Mouse (Mus musculus) 416B (cell line): Measurements from ENCODE around the gene Rnls.

Experiments
- DNase-seq: peaks from one replicate; pipeline ENCODE4 v3.0.0; 2011; ENCODE audit warnings: low read depth

Gene Rnls

GRCm38 (mm10) chr19:33103851-33104250 is 288.2 kb downstream of the Rnls start:
- DNase-seq, result no peak

GRCm38 (mm10) chr19:33102783-33103139 is 289.3 kb downstream of the Rnls start:
- DNase-seq, result no peak

- peak; percentile 92 for DNase-seq
Observed at GRCm38 (mm10) chr19:33102008-33102782, 289.9 kb downstream of the Rnls start.

DNA sequence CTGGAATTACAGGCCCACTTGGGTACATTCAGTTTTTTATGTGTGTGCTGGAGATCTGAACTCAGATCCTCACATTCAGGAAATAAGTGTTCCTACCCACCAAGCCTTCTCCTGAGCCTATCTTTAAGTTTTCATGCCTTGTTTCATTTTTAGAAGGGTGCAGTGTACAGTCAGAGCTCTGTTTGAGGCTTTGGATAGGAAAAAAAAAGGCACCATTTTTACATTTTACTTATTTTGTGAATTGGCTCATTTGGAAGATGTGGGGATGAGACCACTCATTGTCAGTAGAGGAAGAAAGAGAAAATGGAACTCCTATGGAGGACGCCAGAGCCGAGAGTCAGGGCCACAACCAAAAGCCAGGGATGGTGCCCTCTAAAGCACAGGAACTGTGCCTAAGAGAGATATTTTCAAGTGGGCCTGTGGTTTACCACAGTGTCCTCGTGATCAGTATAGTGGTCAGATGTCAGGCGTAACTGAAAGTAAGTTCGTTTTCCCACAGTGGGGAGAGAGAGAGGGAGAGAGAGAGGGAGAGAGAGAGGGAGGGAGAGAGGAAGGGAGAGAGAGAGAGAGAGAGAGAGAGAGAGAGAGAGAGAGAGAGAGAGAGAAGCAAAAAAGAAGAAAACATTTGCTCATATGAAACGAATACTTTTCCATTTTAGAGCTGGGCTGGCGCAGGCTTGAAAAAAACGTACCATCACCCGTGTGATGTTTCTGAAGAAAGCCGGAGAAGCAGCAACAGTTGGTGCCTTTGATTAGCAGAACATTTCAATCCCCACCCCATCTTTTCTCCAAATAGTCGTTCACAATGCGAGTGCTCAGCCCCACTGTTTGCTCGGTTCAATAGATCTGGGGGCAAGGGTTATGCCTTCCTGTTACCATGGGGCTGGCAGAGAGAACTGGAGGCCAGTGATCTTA is 290.7 kb downstream of the Rnls start:
- DNase-seq, result peak; percentile 99

- DNase-seq, result no peak
Observed at GRCm38 (mm10) chr19:33100598-33100997, 291.5 kb downstream of the Rnls start.

DNA sequence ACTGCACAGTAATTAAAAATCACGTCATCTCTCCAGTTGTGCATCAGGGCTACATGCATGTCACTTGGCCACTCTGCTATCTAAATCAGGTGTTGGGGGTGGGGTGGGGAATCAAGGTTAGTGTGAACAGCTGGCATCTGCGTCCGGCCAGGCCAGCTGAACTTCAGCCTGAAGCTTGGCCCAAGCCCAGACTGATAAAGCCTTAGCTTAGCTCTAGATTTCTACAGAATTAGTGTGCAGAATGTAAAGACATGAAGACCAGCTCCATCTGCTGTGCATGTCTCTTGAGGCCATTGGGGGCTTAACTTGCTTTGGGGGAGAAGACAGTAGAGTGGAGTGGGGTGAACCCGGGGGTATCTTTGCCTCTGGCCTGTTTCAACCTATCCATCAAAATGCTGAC is 292.1 kb downstream of the Rnls start:
- peak; percentile 79 for DNase-seq

DNA sequence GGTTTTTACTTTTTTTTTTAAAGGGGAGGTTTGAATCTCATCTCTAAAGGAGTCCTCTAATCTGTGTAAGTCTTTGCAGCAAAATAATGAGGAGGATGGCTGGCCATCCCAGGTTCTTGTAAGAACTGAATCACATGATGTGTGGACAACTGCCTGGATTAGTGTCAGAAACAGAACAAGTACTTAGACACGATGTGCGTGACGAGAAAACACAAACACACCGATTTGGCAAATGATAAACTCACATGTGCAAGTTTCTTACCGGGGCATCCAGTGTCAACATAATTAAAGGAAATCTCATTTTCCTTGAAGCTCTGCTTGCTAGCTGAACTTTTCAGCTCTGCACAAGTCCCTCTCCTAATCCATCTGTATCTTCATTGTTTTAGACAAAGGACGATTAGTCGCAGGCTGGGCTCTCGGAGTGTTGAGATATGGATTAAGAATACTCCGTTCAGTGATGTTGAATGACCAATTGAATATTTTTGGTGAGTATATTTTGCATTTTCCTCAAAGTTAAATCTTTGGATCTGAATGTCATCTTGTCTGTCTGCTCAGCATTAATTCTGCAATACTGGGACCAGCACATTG is 292.8 kb downstream of the Rnls start:
- no peak for DNase-seq

- DNase-seq, result no peak
Observed at GRCm38 (mm10) chr19:33097691-33098090, 294.4 kb downstream of the Rnls start.

GRCm38 (mm10) chr19:33096581-33096980 is 295.5 kb downstream of the Rnls start:
- no peak for DNase-seq

GRCm38 (mm10) chr19:33092575-33092974 is 299.5 kb downstream of the Rnls start:
- DNase-seq, result no peak

DNA sequence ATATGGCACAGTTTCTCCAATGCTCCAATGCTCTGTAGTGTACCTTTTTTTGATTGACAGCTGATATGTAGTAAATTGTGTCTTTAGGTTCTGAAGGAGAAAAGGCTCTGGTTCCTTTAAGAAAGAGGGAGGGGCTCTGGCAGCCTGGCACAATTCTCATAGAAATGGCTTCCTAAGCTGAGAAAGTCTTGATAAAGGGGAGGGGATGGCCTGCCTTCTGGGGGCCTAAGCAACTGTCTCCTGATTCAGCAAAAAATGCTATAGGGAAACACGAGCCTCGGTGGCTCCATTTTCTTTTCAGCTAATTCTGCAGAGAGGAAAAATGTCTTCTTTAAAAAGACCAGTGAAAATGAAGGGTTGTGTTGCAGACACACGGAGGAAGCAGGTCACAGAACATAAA is 300.8 kb downstream of the Rnls start:
- DNase-seq, result no peak

- no peak for DNase-seq
Observed at GRCm38 (mm10) chr19:33088868-33089267, 303.2 kb downstream of the Rnls start.

DNA sequence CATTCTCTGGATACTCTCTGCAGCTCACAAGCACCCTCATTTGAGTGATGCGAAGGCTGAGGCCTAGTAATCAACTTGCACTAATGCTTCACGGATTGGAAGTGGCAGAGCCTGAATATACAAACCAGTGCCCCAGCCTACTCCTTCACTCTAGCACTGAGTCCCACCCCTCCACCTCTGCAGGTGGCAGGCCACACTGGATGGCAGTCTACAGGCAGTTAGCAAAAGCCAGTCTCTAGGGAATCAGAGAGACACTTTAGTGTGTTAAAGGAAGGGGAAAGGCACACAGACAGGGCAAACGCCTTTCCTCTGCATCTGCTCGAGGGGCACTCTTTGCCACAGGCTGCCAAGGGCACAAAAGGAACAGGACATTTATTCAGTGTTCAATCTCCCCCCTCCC is 304.1 kb downstream of the Rnls start:
- DNase-seq, result no peak
